Mouse (Mus musculus): ENCODE data around the gene Necap2. TPM values are rescaled to one million over a fixed set of nuclear protein-coding genes. Genes with fewer than 3 reads are reported as not detected.
A peak's percentile ranks its signal among the peaks of the same experiment; 100 is the strongest.

The Necap2 gene
- polyA plus RNA-seq, 1 experiment: 29.4 TPM

GRCm38 (mm10) chr4:141095016-141095415 is 16.9 kb upstream of the Necap2 start:
- Histone ChIP-seq H3K4me1 (ENCODE audit: control insufficient read depth, insufficient read depth, insufficient read length, low read length) (no peaks in the 10 kb centered on the region), H3K4me3 (ENCODE audit: insufficient read depth, low read depth, low read length) (no peak overlapping the region), H3K27ac (replicated peaks; ENCODE audit: low read depth, low read length) (no peak overlapping the region)

GRCm38 (mm10) chr4:141088714-141089113 is 10.6 kb upstream of the Necap2 start:
- Histone ChIP-seq H3K27ac (replicated peaks; ENCODE audit: low read depth, low read length) (no peak overlapping the region), H3K4me1 (ENCODE audit: control insufficient read depth, insufficient read depth, insufficient read length, low read length) (no peaks in the 10 kb centered on the region), H3K4me3 (ENCODE audit: insufficient read depth, low read depth, low read length) (no peak overlapping the region)

- Histone ChIP-seq H3K4me1 (ENCODE audit: control insufficient read depth, insufficient read depth, insufficient read length, low read length) (no peaks in the 10 kb centered on the region), H3K4me3 (ENCODE audit: insufficient read depth, low read depth, low read length) (no peak within 1 kb of the TSS), H3K27ac (replicated peaks; ENCODE audit: low read depth, low read length) (no peak within 1 kb of the TSS)
Measured at GRCm38 (mm10) chr4:141088033-141088432, 9.9 kb upstream of the Necap2 start, which contains the start of gene Spata21. Gene Spata21 (plus strand): TSS chr4:141088333.

- Histone ChIP-seq H3K4me1 (ENCODE audit: control insufficient read depth, insufficient read depth, insufficient read length, low read length) (no peaks in the 10 kb centered on the region), H3K27ac (replicated peaks; ENCODE audit: low read depth, low read length) (no peak overlapping the region), H3K4me3 (ENCODE audit: insufficient read depth, low read depth, low read length) (no peak overlapping the region)
Measured at GRCm38 (mm10) chr4:141086862-141087261, 8.7 kb upstream of the Necap2 start.

- H3K4me1 ChIP-seq (ENCODE audit: control insufficient read depth, insufficient read depth, insufficient read length, low read length): peaks cover 13% of the 10 kb centered on the region
- H3K4me3 ChIP-seq (ENCODE audit: insufficient read depth, low read depth, low read length): no peak overlapping the region
- H3K27ac ChIP-seq (replicated peaks; ENCODE audit: low read depth, low read length): no peak overlapping the region
Measured at GRCm38 (mm10) chr4:141078510-141079137, 467 bp upstream of the Necap2 start.

GRCm38 (mm10) chr4:141076761-141077506 is 1.2 kb downstream of the Necap2 start:
- Histone ChIP-seq H3K4me3 (ENCODE audit: insufficient read depth, low read depth, low read length) (peak overlapping the region; percentile 92), H3K27ac (replicated peaks; ENCODE audit: low read depth, low read length) (peak overlapping the region; percentile 78), H3K4me1 (ENCODE audit: control insufficient read depth, insufficient read depth, insufficient read length, low read length) (peaks cover 13% of the 10 kb centered on the region)

GRCm38 (mm10) chr4:141074109-141074508 is 4.0 kb downstream of the Necap2 start:
- Histone ChIP-seq H3K27ac (replicated peaks; ENCODE audit: low read depth, low read length) (no peak overlapping the region), H3K4me1 (ENCODE audit: control insufficient read depth, insufficient read depth, insufficient read length, low read length) (peaks cover 13% of the 10 kb centered on the region), H3K4me3 (ENCODE audit: insufficient read depth, low read depth, low read length) (no peak overlapping the region)

- Histone ChIP-seq H3K4me1 (ENCODE audit: control insufficient read depth, insufficient read depth, insufficient read length, low read length) (peaks cover 13% of the 10 kb centered on the region), H3K27ac (replicated peaks; ENCODE audit: low read depth, low read length) (no peak overlapping the region), H3K4me3 (ENCODE audit: insufficient read depth, low read depth, low read length) (no peak overlapping the region)
Measured at GRCm38 (mm10) chr4:141073661-141074060, 4.5 kb downstream of the Necap2 start.

GRCm38 (mm10) chr4:141072502-141072901 is 5.7 kb downstream of the Necap2 start:
- Histone ChIP-seq H3K4me3 (ENCODE audit: insufficient read depth, low read depth, low read length) (no peak overlapping the region), H3K4me1 (ENCODE audit: control insufficient read depth, insufficient read depth, insufficient read length, low read length) (peaks cover 13% of the 10 kb centered on the region), H3K27ac (replicated peaks; ENCODE audit: low read depth, low read length) (no peak overlapping the region)

- H3K4me1 ChIP-seq (ENCODE audit: control insufficient read depth, insufficient read depth, insufficient read length, low read length): no peaks in the 10 kb centered on the region; the same call in 1 of the 2 replicates
- no peak overlapping the region for H3K27ac ChIP-seq (replicated peaks; ENCODE audit: low read depth, low read length)
- H3K4me3 ChIP-seq (ENCODE audit: insufficient read depth, low read depth, low read length): no peak overlapping the region
Measured at GRCm38 (mm10) chr4:141069731-141070130, 8.4 kb downstream of the Necap2 start.

GRCm38 (mm10) chr4:141068655-141069054 is 9.5 kb downstream of the Necap2 start:
- Histone ChIP-seq H3K27ac (replicated peaks; ENCODE audit: low read depth, low read length) (no peak overlapping the region), H3K4me1 (ENCODE audit: control insufficient read depth, insufficient read depth, insufficient read length, low read length) (no peaks in the 10 kb centered on the region; the same call in 1 of the 2 replicates), H3K4me3 (ENCODE audit: insufficient read depth, low read depth, low read length) (no peak overlapping the region)

GRCm38 (mm10) chr4:141067516-141068046 is 10.6 kb downstream of the Necap2 start:
- Histone ChIP-seq H3K27ac (replicated peaks; ENCODE audit: low read depth, low read length) (no peak overlapping the region), H3K4me1 (ENCODE audit: control insufficient read depth, insufficient read depth, insufficient read length, low read length) (no peaks in the 10 kb centered on the region)

GRCm38 (mm10) chr4:141066709-141067515 is 11.2 kb downstream of the Necap2 start:
- H3K4me1 ChIP-seq (ENCODE audit: control insufficient read depth, insufficient read depth, insufficient read length, low read length): no peaks in the 10 kb centered on the region
- H3K4me3 ChIP-seq (ENCODE audit: insufficient read depth, low read depth, low read length): no peak overlapping the region
- no peak overlapping the region for H3K27ac ChIP-seq (replicated peaks; ENCODE audit: low read depth, low read length)

More at GRCm38 (mm10) chr4:141067516-141068046, 10.6 kb downstream of the Necap2 start:
- H3K4me3 ChIP-seq (ENCODE audit: insufficient read depth, low read depth, low read length): no peak overlapping the region

GRCm38 (mm10) chr4:141065123-141065522 is 13.0 kb downstream of the Necap2 start:
- Histone ChIP-seq H3K27ac (replicated peaks; ENCODE audit: low read depth, low read length) (no peak overlapping the region), H3K4me1 (ENCODE audit: control insufficient read depth, insufficient read depth, insufficient read length, low read length) (no peaks in the 10 kb centered on the region), H3K4me3 (ENCODE audit: insufficient read depth, low read depth, low read length) (no peak overlapping the region)

- H3K27ac ChIP-seq (replicated peaks; ENCODE audit: low read depth, low read length): no peak overlapping the region
- no peak overlapping the region for H3K4me3 ChIP-seq (ENCODE audit: insufficient read depth, low read depth, low read length)
- H3K4me1 ChIP-seq (ENCODE audit: control insufficient read depth, insufficient read depth, insufficient read length, low read length): no peaks in the 10 kb centered on the region
Measured at GRCm38 (mm10) chr4:141064104-141064659, 14.0 kb downstream of the Necap2 start.
